Mouse (Mus musculus) retina, adult 2 months (tissue): ENCODE data around the gene Gab2.
A peak's percentile ranks its signal among the peaks of the same experiment; 100 is the strongest.

Source experiments
- DNase-seq: peaks from one replicate; pipeline ENCODE4 v3.0.0-alpha.2; 2012; ENCODE audit warnings: low read depth, low spot score

Gene Gab2

GRCm38 (mm10) chr7:97315656-97316055 is 234.3 kb downstream of the Gab2 start:
- DNase-seq: no peak

DNA sequence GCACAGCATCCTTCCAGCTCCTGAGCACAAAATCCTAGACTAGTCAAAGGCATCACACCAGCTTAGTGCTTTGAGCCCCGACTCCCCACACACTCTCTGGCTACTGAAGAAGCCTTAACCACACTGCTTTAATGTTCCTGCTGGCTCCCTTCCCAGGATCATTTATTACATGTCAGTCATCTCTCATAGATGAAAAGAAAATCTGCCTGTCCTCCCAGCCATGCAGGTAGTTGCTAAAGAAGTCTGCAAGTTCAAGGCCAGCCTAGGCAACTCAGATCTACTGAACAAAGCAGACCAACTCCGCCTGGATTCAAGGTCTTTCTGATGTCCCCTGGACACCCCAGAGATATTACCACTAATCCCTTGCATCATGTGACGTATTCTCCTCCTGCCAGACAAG is 236.3 kb downstream of the Gab2 start:
- DNase-seq: no peak

GRCm38 (mm10) chr7:97324342-97324741 is 243.0 kb downstream of the Gab2 start:
- no peak for DNase-seq

DNA sequence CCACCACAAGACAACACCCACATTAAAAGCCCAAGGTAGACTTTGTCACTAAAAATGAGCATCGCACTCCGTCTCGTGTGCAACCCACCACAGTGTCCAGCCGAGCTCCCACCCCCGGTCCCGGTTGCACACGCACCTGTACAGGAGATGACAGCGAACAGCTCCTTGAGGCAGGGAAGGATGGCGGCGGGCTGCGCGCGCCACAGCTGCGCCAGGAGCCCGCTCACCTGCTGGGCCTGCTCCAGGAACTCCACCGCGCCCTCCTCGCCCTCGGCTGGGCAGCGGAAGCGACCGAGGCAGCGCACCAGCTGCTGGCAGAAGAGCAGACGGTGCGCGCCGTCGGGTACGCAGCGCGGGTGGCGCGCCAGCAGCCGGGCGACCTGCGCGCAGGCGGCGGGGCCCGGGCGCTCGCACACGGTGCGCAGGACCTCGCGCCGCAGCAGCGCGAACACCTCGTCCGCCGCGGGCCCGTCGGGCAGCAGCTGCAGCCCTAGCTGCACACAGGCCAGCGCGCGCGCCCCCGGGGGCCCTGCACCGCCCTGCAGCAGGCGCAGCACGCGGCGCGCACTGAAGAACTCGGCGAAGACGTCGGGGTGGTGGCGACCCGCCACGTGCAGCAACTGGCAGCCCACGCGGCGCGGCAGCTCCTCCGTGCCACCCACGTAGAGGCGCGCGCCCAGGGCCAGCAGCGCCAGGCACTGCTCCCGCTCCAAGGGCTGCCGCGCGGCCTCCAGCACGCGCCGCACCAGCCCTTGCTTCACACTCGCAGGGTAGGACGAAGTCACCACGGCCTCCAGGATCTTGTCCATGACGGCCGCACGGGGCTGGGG is 244.0 kb downstream of the Gab2 start:
- no peak for DNase-seq

GRCm38 (mm10) chr7:97327376-97327775 is 246.0 kb downstream of the Gab2 start:
- DNase-seq: no peak

GRCm38 (mm10) chr7:97328891-97329588 is 247.7 kb downstream of the Gab2 start:
- DNase-seq: no peak

- no peak for DNase-seq
Measured at GRCm38 (mm10) chr7:97329676-97330075, 248.3 kb downstream of the Gab2 start.

DNA sequence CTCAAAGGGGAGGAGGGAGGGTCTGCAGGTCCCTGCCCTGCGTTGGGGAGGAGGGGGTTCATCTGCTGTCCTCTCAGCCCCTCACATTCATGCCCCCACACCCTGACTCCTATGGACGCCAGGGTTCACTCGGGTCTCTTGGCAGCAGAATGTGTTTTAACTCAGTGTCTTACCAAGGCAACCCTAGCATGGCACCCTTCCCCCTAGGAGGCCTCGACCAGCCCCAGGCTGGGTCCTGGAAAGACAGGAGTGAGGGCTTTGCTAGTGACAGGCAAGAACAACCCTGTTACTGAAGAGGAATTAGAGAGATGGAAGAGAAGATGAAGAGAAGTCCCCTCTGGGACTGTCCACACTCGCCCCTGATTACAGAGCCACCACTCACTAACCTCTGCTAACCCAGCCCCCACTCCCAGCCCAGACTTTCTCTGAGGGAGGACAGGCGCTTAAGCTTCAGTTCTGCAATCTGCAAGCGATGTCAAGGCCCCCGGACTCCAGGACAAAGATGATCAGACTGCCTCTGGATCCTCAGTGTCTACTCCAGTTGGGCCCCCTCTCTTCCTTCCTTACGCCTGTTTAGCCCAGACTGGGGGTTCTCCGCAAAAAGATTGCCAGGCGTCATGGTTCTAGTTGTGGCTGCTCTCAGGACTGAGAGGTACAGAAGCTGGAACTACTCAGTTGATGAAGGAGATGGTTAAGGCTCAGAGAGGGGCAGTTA is 249.7 kb downstream of the Gab2 start:
- no peak for DNase-seq

DNA sequence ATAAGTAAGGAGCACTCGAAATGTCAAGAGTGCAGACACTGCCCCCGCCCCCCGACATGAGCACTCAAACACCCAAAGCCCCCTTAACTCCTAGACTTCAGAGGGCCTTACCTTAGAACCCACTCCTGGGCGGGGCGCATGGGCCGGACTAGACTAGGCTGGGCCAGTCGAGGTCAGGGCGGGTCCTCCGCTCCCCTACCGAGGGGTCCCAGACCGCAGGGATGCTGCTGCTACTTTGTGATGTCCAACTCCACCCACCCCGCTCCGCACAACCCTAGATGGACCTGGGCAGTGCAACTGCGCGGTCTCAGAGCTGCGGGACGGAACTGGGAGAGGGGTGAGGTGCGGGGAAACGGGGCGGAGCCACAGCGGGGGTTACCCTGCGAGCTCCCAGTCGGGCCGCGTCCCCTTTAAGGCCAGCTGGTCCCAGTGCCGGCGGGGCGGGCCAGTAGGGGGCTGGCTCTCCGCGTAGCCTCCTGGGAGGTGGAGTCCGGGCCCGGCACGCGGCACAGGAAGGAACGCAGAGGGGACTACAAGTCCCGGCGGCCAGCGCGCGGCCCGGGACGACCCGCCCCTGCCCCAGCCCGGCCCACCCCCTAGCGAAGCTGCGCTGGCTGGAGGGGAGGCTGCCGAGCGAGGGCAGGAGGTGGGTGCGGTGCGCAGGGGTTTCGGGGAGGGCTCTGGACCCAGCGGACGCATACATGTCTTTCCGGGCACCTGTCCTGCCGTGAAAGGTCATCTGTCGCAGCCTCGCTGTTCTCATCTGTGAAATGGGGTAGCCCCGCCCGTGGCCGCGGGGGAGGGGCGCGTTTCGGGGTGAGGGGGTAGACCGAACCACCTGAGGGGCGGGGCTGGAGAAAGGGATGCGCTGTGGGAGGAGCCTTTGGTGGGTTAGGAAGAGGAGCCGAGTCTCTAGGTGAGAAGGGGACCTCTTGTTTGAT is 250.6 kb downstream of the Gab2 start, which contains the start of the genes Usp35 and Kctd21:
Gene Usp35, minus strand, starts transcription at position 295 of the 941 bp plus-strand sequence.
Gene Kctd21, plus strand, starts transcription at position 602 of the 941 bp plus-strand sequence.
- DNase-seq: peak; percentile 81

DNA sequence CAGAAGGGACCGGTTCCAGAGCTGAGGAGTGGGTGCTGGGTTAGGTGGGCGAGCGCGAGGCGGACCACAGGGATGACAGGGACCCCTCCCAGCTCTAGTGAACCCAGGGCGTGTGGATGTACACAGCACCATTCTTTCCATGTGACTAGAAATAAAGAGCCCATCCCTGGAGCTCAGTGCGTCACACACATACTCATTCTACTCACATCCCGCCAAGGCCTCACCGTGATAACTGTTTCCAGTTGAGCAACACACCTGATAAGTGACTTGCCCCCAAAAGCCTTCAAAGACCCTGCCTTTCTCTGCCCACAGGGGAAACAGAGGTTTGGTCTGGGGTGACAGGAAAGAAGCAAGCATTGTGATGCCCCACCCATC is 251.3 kb downstream of the Gab2 start:
- DNase-seq: no peak

GRCm38 (mm10) chr7:97333113-97333898 is 251.9 kb downstream of the Gab2 start:
- DNase-seq: no peak

GRCm38 (mm10) chr7:97334406-97334805 is 253.0 kb downstream of the Gab2 start:
- DNase-seq: no peak

DNA sequence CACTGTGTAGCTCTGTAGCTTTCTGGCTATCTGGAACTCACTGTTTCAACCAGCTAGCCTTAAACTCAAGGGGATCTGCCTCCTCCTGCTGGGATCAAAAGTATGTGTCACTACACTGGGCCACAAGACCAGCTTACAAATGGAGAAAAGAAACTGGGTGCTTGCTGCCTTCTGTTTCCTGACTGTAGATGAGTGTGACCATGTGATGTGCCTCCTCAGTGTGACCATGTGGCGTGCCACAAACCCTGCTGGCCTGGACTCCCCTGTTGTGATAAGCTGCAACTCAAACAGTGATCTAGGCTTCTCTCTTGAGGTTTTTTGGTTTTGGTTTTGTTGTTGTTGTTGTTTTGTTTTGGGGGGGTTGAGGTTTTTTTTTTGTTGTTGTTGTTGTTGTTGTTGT is 255.3 kb downstream of the Gab2 start:
- no peak for DNase-seq

- no peak for DNase-seq
Measured at GRCm38 (mm10) chr7:97338593-97338992, 257.2 kb downstream of the Gab2 start.

DNA sequence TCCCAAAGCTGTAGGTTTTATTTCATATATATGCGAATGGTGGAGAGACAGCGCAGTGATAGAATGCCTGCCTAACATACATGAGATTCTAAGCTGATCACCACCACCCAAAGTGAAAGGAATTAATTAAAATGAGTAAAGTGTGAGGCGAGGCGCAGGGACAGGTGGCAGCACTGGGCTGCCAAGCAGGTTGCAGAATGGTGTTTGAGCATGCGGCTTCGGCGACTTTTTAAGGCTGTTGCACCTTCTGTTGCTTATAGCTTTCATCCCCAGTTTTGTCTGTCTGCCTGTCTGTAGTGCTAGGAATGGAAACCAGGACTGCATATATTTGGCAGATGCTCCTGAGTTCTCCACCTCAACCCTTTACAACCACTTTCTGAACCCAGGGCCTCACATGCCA is 258.2 kb downstream of the Gab2 start:
- DNase-seq: no peak

- no peak for DNase-seq
Measured at GRCm38 (mm10) chr7:97340907-97341849, 259.8 kb downstream of the Gab2 start.

DNA sequence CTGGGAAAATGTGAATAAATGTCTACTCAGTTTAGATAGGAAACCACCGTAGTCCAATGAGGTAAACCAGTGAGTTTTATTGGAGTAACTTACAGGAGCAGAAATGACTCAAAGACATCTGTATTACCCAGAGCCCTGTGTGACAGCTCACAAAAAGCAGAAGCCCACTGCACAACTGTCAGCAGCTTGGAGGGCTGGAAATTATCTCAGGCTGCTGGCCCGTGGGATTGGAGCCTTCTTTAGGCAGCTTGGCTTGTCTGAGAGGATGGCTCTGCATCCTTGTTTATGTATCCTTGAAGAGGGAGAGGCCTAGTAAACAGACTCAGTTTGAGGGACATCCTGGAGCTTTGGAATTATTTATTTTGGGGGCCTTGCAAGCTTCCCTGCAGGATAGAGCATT is 261.6 kb downstream of the Gab2 start:
- DNase-seq: no peak

GRCm38 (mm10) chr7:97344655-97345054 is 263.3 kb downstream of the Gab2 start:
- no peak for DNase-seq

DNA sequence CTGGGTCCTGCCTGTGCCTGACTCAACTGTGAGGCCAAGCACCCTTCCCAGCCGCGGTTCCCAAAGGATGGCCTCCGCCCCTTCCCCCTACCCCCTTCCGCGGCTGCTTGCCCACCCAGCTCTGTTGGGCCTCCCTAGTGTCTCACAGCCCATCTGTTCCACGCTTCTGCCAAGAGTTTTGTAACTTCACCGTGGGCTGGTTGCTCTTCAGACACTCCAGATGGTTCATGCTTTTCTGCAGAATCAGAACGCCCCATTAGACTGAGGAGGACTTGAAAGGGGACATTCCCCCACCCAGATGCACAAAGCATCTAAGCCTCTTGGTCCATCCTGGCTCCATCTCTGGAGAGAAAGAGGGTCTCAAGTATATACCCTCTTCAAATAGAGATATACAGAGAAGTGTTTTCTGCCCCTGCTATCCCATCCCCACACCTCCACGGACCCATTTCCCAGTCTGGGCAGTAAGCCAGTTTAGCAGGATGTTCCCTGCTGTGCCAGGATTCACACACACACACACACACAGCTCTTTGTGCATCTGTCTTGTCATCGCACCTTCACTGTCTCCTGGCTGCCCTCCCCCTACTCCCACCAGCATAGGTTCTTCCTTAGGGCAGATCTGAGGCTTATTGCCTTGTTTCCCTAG is 264.0 kb downstream of the Gab2 start:
- DNase-seq: no peak
